Mouse (Mus musculus): ENCODE results near the gene Zfp574.

Gene Zfp574

GRCm38 (mm10) chr7:25112178-25112955, 40.0 kb downstream of the Zfp574 start:
- DNase-seq (ENCODE audit: low spot score in 2 of 2), result no peak

- no peak for DNase-seq (ENCODE audit: low spot score in 2 of 2)
These were observed 40.7 kb downstream of the Zfp574 start for GRCm38 (mm10) chr7:25112956-25113603.

- no peak for DNase-seq (ENCODE audit: low spot score in 2 of 2)
These were observed 47.9 kb downstream of the Zfp574 start for GRCm38 (mm10) chr7:25120061-25120834.

GRCm38 (mm10) chr7:25121240-25121786, 48.9 kb downstream of the Zfp574 start:
- no peak for DNase-seq (ENCODE audit: low spot score in 2 of 2)

GRCm38 (mm10) chr7:25125716-25126281, 53.4 kb downstream of the Zfp574 start:
- no peak for DNase-seq (ENCODE audit: low spot score in 2 of 2)

- no peak for DNase-seq (ENCODE audit: low spot score in 2 of 2)
These were observed 55.6 kb downstream of the Zfp574 start for GRCm38 (mm10) chr7:25127971-25128370.

GRCm38 (mm10) chr7:25129390-25129979, 57.1 kb downstream of the Zfp574 start:
- DNase-seq (ENCODE audit: low spot score in 2 of 2), result no peak

GRCm38 (mm10) chr7:25130565-25130964, 58.2 kb downstream of the Zfp574 start:
- DNase-seq (ENCODE audit: low spot score in 2 of 2), result no peak

GRCm38 (mm10) chr7:25131247-25131646, 58.9 kb downstream of the Zfp574 start:
- DNase-seq (ENCODE audit: low spot score in 2 of 2), result no peak

GRCm38 (mm10) chr7:25132318-25132960, 60.1 kb downstream of the Zfp574 start:
- DNase-seq (ENCODE audit: low spot score in 2 of 2), result no peak
